Mouse (Mus musculus) c-Kit-negative CD71-positive TER-119-positive erythroid progenitor cells, embryonic 14.5 days (primary cell): ENCODE measurements at regions not wholly inside any gene's neighbourhood (a gene's known extent, or its start where the extent isn't known, plus 50 kb on each side); places are given as distances from the start of the nearest gene placed in this dataset.

Experiments used
- DNase-seq: peaks from one replicate; pipeline ENCODE4 v3.0.0-alpha.2; 2013; ENCODE audit warnings: low read depth, low spot score

GRCm38 (mm10) chr17:80827361-80827760 is 99.1 kb upstream of the Map4k3 start:
- DNase-seq = no peak

- DNase-seq = no peak
Observed at GRCm38 (mm10) chr17:80825971-80826730, 97.9 kb upstream of the Map4k3 start.

- DNase-seq = no peak
Observed at GRCm38 (mm10) chr17:80825518-80825901, 97.2 kb upstream of the Map4k3 start.

- DNase-seq = no peak
Observed at GRCm38 (mm10) chr17:80824826-80825517, 96.7 kb upstream of the Map4k3 start.

- DNase-seq = no peak
Observed at GRCm38 (mm10) chr17:80824261-80824660, 96.0 kb upstream of the Map4k3 start.

GRCm38 (mm10) chr17:80820888-80821287 is 92.6 kb upstream of the Map4k3 start:
- no peak for DNase-seq

- DNase-seq = no peak
Observed at GRCm38 (mm10) chr17:80818477-80819028, 90.3 kb upstream of the Map4k3 start.

GRCm38 (mm10) chr17:80815747-80816146 is 87.5 kb upstream of the Map4k3 start:
- peak; percentile 13 for DNase-seq

- no peak for DNase-seq
Observed at GRCm38 (mm10) chr17:80813194-80813593, 84.9 kb upstream of the Map4k3 start.

GRCm38 (mm10) chr17:80809275-80809674 is 81.0 kb upstream of the Map4k3 start:
- DNase-seq = no peak

- no peak for DNase-seq
Observed at GRCm38 (mm10) chr17:80808069-80808468, 79.8 kb upstream of the Map4k3 start.

- DNase-seq = no peak
Observed at GRCm38 (mm10) chr17:80803361-80803915, 75.2 kb upstream of the Map4k3 start.

GRCm38 (mm10) chr17:80802622-80803021 is 74.3 kb upstream of the Map4k3 start:
- no peak for DNase-seq

GRCm38 (mm10) chr17:80801991-80802390 is 73.7 kb upstream of the Map4k3 start:
- no peak for DNase-seq

- DNase-seq = no peak
Observed at GRCm38 (mm10) chr17:80801451-80801983, 73.2 kb upstream of the Map4k3 start.

- DNase-seq = no peak
Observed at GRCm38 (mm10) chr17:80800877-80801276, 72.6 kb upstream of the Map4k3 start.

GRCm38 (mm10) chr17:80800454-80800853 is 72.2 kb upstream of the Map4k3 start:
- DNase-seq = no peak

GRCm38 (mm10) chr17:80799061-80799460 is 70.8 kb upstream of the Map4k3 start:
- DNase-seq = no peak

GRCm38 (mm10) chr17:80798281-80798980 is 70.1 kb upstream of the Map4k3 start:
- no peak for DNase-seq

- DNase-seq = no peak
Observed at GRCm38 (mm10) chr17:80796790-80797189, 68.5 kb upstream of the Map4k3 start.

GRCm38 (mm10) chr17:80796386-80796785 is 68.1 kb upstream of the Map4k3 start:
- DNase-seq = no peak
